Mouse (Mus musculus) embryonic fibroblast, embryonic 13.5 days (primary cell): Measurements from ENCODE around the gene Cuta.

Source experiments
- CTCF ChIP-seq: IDR thresholded peaks from 2 replicates; pipeline ENCODE4 v1.5.1; 2011; ENCODE audit warnings: mild to moderate bottlenecking, control low read depth, low read length, moderate library complexity, borderline replicate concordance; ENCODE audit not compliant: insufficient read depth
- POLR2A ChIP-seq: IDR thresholded peaks from 2 replicates; pipeline ENCODE4 v1.6.1; 2011; ENCODE audit warnings: low read depth, mild to moderate bottlenecking, control low read depth, low read length, moderate library complexity

DNA sequence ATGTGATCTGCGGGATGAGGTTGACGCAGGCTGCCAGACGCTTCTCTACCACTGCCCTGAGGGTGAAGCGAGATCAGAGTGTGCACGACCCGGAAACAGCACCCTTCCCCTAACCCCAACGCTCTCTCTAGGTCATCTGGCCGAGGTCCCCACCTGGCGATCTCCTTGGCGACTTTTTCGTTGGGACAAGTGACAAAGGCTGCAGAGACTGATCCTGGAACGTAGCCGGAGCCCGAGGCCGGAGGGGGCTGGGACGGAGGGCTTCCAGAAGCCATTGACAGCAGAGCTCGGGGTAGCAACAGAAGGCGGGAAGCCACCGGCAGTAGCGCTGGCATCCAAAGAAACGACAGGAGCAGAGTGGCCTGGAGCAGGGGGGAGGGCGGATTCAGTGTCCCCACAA is 638 bp downstream of the Cuta start:
- TF ChIP-seq POLR2A: no peak
- TF ChIP-seq CTCF: no peak
